Mouse (Mus musculus): ENCODE measurements at regions not wholly inside any gene's neighbourhood (a gene's known extent, or its start where the extent isn't known, plus 50 kb on each side); places are given as distances from the start of the nearest gene placed in this dataset.
"Not testable (repeated sequence)": the region's sequence is repeated elsewhere in the genome, so short reads cannot be mapped to it uniquely, and the experiment has no call there.

DNA sequence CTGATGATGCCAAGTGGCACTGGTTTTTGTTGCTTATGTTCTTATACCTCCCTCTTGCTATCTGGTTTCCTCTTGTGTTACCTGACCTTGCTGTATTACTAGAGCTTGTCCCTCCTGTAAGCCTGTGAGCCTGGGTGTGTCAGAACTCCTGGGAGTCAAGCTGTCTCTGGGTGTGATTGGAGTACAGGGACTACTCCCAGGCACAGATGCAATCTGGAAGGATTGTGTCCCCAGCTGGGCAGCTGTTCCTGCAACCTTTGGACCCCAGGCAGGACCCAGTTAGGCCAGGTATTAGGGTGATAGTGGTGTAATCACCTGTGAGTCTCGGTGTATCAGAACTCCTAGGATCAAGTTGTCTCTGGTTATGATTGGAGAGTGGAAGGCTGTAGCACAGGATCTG, 97.4 kb upstream of the Dock11 start:
- Histone ChIP-seq H3K27me3 (replicated peaks) (no peaks in the 10 kb centered on the region), H3K27ac (no peak overlapping the region), H3K9me3 (no peaks in the 10 kb centered on the region)

GRCm38 (mm10) chrX:35813206-35813605, 75.4 kb upstream of the Dock11 start:
- H3K4me3 ChIP-seq, result no peak overlapping the region
- H3K36me3 ChIP-seq (replicated peaks), result no peaks in the 10 kb centered on the region
- H3K9ac ChIP-seq, result no peak overlapping the region
- no peak overlapping the region for H3K27ac ChIP-seq
- no peaks in the 10 kb centered on the region for H3K27me3 ChIP-seq (replicated peaks)
- no peak overlapping the region for H3K4me2 ChIP-seq
- H3K4me1 ChIP-seq, result no peaks in the 10 kb centered on the region
- 38% methylated on average over 2 of the region's 2 CpGs for WGBS
- no peaks in the 10 kb centered on the region for H3K9me3 ChIP-seq
- no peak for ATAC-seq (replicated peaks)

More for the DNA sequence above, 97.4 kb upstream of the Dock11 start:
- Histone ChIP-seq H3K4me1 (no peaks in the 10 kb centered on the region), H3K9ac (no peak overlapping the region), H3K36me3 (replicated peaks) (no peaks in the 10 kb centered on the region), H3K4me3 (no peak overlapping the region), H3K4me2 (no peak overlapping the region)
- WGBS, result 56% methylated on average over 1 of the region's 1 CpGs
- ATAC-seq (replicated peaks), result no peak

DNA sequence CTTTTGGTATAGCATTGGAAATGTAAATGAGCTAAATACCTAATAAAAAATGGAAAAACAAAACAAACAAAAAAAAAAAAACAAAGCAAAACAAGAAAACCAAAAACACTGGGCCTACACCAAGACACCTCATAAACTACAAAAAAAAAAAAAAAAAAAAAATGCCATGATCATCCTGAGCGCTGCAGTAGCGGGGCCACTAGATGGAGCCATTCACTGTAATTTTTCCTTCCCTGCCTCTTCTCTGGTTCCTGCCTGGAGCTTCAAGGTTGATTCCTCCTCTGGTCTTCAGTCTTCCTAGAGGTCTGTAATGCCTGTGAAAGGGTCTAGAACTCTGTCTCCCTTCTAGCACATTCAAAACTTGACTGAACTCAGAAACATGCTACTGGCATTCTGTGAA, 54.2 kb upstream of the Dock11 start:
- not testable (repeated sequence) for H3K27ac ChIP-seq; H3K9ac ChIP-seq; H3K27me3 ChIP-seq (replicated peaks); H3K4me3 ChIP-seq; H3K4me1 ChIP-seq; H3K4me2 ChIP-seq; H3K9me3 ChIP-seq; H3K36me3 ChIP-seq (replicated peaks)
- ATAC-seq (replicated peaks), result peak; percentile 56; the same call in 1 of the 2 replicates
- WGBS, result 10% methylated on average over 2 of the region's 2 CpGs

GRCm38 (mm10) chrX:35838064-35838463, 50.6 kb upstream of the Dock11 start:
- H3K9ac ChIP-seq, result no peak overlapping the region
- H3K4me2 ChIP-seq, result no peak overlapping the region
- no peaks in the 10 kb centered on the region for H3K36me3 ChIP-seq (replicated peaks)
- no peaks in the 10 kb centered on the region for H3K4me1 ChIP-seq
- H3K4me3 ChIP-seq, result no peak overlapping the region
- H3K27ac ChIP-seq, result no peak overlapping the region
- H3K9me3 ChIP-seq, result no peaks in the 10 kb centered on the region
- WGBS, result 33% methylated on average over 1 of the region's 1 CpGs
- H3K27me3 ChIP-seq (replicated peaks), result no peaks in the 10 kb centered on the region
- peak; percentile 72 for ATAC-seq (replicated peaks)

Measured in midbrain, embryonic 15.5 days (tissue).